Mouse (Mus musculus) neural tube, embryonic 15.5 days (tissue): ENCODE measurements around the gene Lrrc51. TPM values are rescaled to one million over a fixed set of nuclear protein-coding genes. Genes with fewer than 3 reads are reported as not detected.
"Not testable (repeated sequence)": the region's sequence is repeated elsewhere in the genome, so short reads cannot be mapped to it uniquely, and the experiment has no call there.

Experiments
- ATAC-seq: fragments of 200-750 bp; cut with Nextera tagmentation; 2 replicates; pipeline ENCODE4 v1.8.0; 2017; ENCODE audit warnings: mild to moderate bottlenecking, moderate TSS enrichment, moderate library complexity; ENCODE audit not compliant: low FRiP score
- H3K27ac ChIP-seq: fragments of 300-500 bp; sonication (generic); replicated peaks from 2 replicates; pipeline ENCODE4 v1.5.1; 2015; ENCODE audit warnings: mild to moderate bottlenecking, inconsistent platforms
- H3K27me3 ChIP-seq: fragments of 300-500 bp; sonication (generic); replicated peaks from 2 replicates; pipeline ENCODE4 v1.6.1; 2015; ENCODE audit warnings: inconsistent platforms
- H3K36me3 ChIP-seq: fragments of 300-500 bp; sonication (generic); 2 replicates; pipeline ENCODE4 v1.6.1; 2015; ENCODE audit warnings: inconsistent platforms
- H3K4me1 ChIP-seq: fragments of 300-500 bp; sonication (generic); 2 replicates; pipeline ENCODE4 v1.6.1; 2015; ENCODE audit warnings: inconsistent platforms
- H3K4me2 ChIP-seq: fragments of 300-500 bp; sonication (generic); 2 replicates; pipeline ENCODE4 v1.6.1; 2015; ENCODE audit warnings: inconsistent platforms, mild to moderate bottlenecking, moderate library complexity
- H3K4me3 ChIP-seq: fragments of 300-500 bp; sonication (generic); replicated peaks from 2 replicates; pipeline ENCODE4 v1.5.1; 2015; ENCODE audit warnings: mild to moderate bottlenecking, inconsistent platforms
- H3K9ac ChIP-seq: fragments of 300-500 bp; sonication (generic); replicated peaks from 2 replicates; pipeline ENCODE4 v1.6.1; 2015; ENCODE audit warnings: mild to moderate bottlenecking, inconsistent platforms
- H3K9me3 ChIP-seq: fragments of 300-500 bp; sonication (generic); replicated peaks from 2 replicates; pipeline ENCODE4 v1.6.1; 2016; ENCODE audit warnings: inconsistent platforms
- WGBS: fragments of 180-500 bp; shearing (Covaris S2); methylation state at CpG from one replicate; pipeline ENCODE4 v1.1.7; 2015; ENCODE audit warnings: mixed read lengths; 5-methylcytosine and 5-hydroxymethylcytosine counted together
- polyA plus RNA-seq: library from polyadenylated mRNA; unstranded; fragments of >200 nt; fragmentation: Nextera tagmentation; extraction: Ambion mirVana; gene quantifications from 2 replicates; pipeline ENCODE4 v1.2.1, GENCODE M21; 2015

The Lrrc51 gene
- polyA plus RNA-seq, 1 experiment from 2014 or later: 9.8 TPM

GRCm38 (mm10) chr7:101936996-101937395 lies 3.3 kb upstream of the Lrrc51 start:
- peaks cover 37% of the 10 kb centered on the region for H3K4me1 ChIP-seq
- H3K36me3 ChIP-seq: no peaks in the 10 kb centered on the region
- H3K4me3 ChIP-seq: no peak overlapping the region
- no peak overlapping the region for H3K4me2 ChIP-seq
- H3K9me3 ChIP-seq: no peaks in the 10 kb centered on the region
- no peaks in the 10 kb centered on the region for H3K27me3 ChIP-seq
- 98% methylated on average over 4 of the region's 4 CpGs for WGBS
- H3K9ac ChIP-seq: no peak overlapping the region
- H3K27ac ChIP-seq: no peak overlapping the region
- no peak for ATAC-seq

GRCm38 (mm10) chr7:101935957-101936356 lies 2.3 kb upstream of the Lrrc51 start:
- Histone ChIP-seq H3K9ac (0 out of 2 replicates have a peak overlapping the region, but pooled peaks have one; percentile 6), H3K4me3 (no peak overlapping the region), H3K27me3 (no peaks in the 10 kb centered on the region), H3K4me1 (peaks cover 37% of the 10 kb centered on the region), H3K36me3 (no peaks in the 10 kb centered on the region), H3K4me2 (no peak overlapping the region), H3K9me3 (no peaks in the 10 kb centered on the region), H3K27ac (no peak overlapping the region)
- ATAC-seq: no peak
- 98% methylated on average over 4 of the region's 4 CpGs for WGBS

- peak; percentile 53 for ATAC-seq
- H3K27ac ChIP-seq: peak overlapping the region; percentile 78
These were observed 395 bp downstream of the Lrrc51 start for GRCm38 (mm10) chr7:101933300-101933699.

GRCm38 (mm10) chr7:101932551-101932950 lies 1.1 kb downstream of the Lrrc51 start:
- no peak overlapping the region for H3K9ac ChIP-seq
- no peak overlapping the region for H3K27ac ChIP-seq
- WGBS: 93% methylated on average over 1 of the region's 1 CpGs
- H3K4me1 ChIP-seq: peaks cover 35% of the 10 kb centered on the region
- ATAC-seq: no peak
- no peaks in the 10 kb centered on the region for H3K36me3 ChIP-seq
- H3K9me3 ChIP-seq: no peaks in the 10 kb centered on the region
- peak overlapping the region; percentile 81; the same call in 1 of the 2 replicates for H3K4me2 ChIP-seq
- H3K4me3 ChIP-seq: 0 out of 2 replicates have a peak overlapping the region, but pooled peaks have one; percentile 8
- H3K27me3 ChIP-seq: no peaks in the 10 kb centered on the region

More at GRCm38 (mm10) chr7:101933300-101933699, 395 bp downstream of the Lrrc51 start:
- H3K9me3 ChIP-seq: no peaks in the 10 kb centered on the region
- H3K4me2 ChIP-seq: peak overlapping the region; percentile 81
- H3K36me3 ChIP-seq: no peaks in the 10 kb centered on the region
- peak overlapping the region; percentile 82 for H3K4me3 ChIP-seq
- 8% methylated on average over 15 of the region's 15 CpGs for WGBS
- H3K9ac ChIP-seq: peak overlapping the region; percentile 69
- no peaks in the 10 kb centered on the region for H3K27me3 ChIP-seq
- peaks cover 37% of the 10 kb centered on the region for H3K4me1 ChIP-seq

GRCm38 (mm10) chr7:101928093-101928492 lies 5.6 kb downstream of the Lrrc51 start:
- Histone ChIP-seq H3K4me3 (no peak overlapping the region), H3K36me3 (no peaks in the 10 kb centered on the region), H3K4me2 (no peak overlapping the region), H3K4me1 (peaks cover 6% of the 10 kb centered on the region), H3K9ac (no peak overlapping the region), H3K9me3 (no peaks in the 10 kb centered on the region), H3K27ac (no peak overlapping the region), H3K27me3 (no peaks in the 10 kb centered on the region)
- ATAC-seq: no peak
- whole genome bisulfite sequencing: 88% methylated on average over 3 of the region's 3 CpGs

GRCm38 (mm10) chr7:101925892-101926291 lies 7.8 kb downstream of the Lrrc51 start:
- H3K4me1 ChIP-seq, H3K9me3 ChIP-seq, H3K4me2 ChIP-seq, H3K4me3 ChIP-seq, H3K27ac ChIP-seq, H3K27me3 ChIP-seq, H3K9ac ChIP-seq, H3K36me3 ChIP-seq, ATAC-seq: not testable (repeated sequence)

- WGBS: 18% methylated on average over 1 of the region's 1 CpGs
- H3K4me2 ChIP-seq: no peak overlapping the region
- H3K27me3 ChIP-seq: no peaks in the 10 kb centered on the region
- no peak overlapping the region for H3K4me3 ChIP-seq
- peak; percentile 81 for ATAC-seq
- no peaks in the 10 kb centered on the region for H3K4me1 ChIP-seq
- H3K9me3 ChIP-seq: no peaks in the 10 kb centered on the region
- H3K9ac ChIP-seq: no peak overlapping the region
- peaks cover 18% of the 10 kb centered on the region for H3K36me3 ChIP-seq
- H3K27ac ChIP-seq: no peak overlapping the region
These were observed 15.6 kb downstream of the Lrrc51 start for GRCm38 (mm10) chr7:101918071-101918470.

- no peak for ATAC-seq
- Histone ChIP-seq H3K4me2 (no peak overlapping the region), H3K4me1 (peaks cover 19% of the 10 kb centered on the region), H3K4me3 (no peak overlapping the region), H3K27me3 (no peaks in the 10 kb centered on the region), H3K27ac (no peak overlapping the region), H3K36me3 (peaks cover 52% of the 10 kb centered on the region), H3K9ac (no peak overlapping the region), H3K9me3 (no peaks in the 10 kb centered on the region)
- WGBS: 58% methylated on average over 3 of the region's 3 CpGs
These were observed 21.7 kb downstream of the Lrrc51 start for GRCm38 (mm10) chr7:101911982-101912381.

- ATAC-seq: no peak
- 96% methylated on average over 4 of the region's 4 CpGs for WGBS
- no peak overlapping the region for H3K9ac ChIP-seq
These were observed 23.6 kb downstream of the Lrrc51 start for GRCm38 (mm10) chr7:101910138-101910537.

GRCm38 (mm10) chr7:101908367-101908766 lies 25.3 kb downstream of the Lrrc51 start:
- 84% methylated on average over 4 of the region's 4 CpGs for WGBS
- Histone ChIP-seq H3K4me3 (no peak overlapping the region), H3K27me3 (no peaks in the 10 kb centered on the region), H3K4me2 (no peak overlapping the region), H3K36me3 (peaks cover 37% of the 10 kb centered on the region), H3K27ac (no peak overlapping the region), H3K9ac (no peak overlapping the region), H3K9me3 (no peaks in the 10 kb centered on the region), H3K4me1 (peaks cover 34% of the 10 kb centered on the region)
- no peak for ATAC-seq

More at GRCm38 (mm10) chr7:101910138-101910537, 23.6 kb downstream of the Lrrc51 start:
- Histone ChIP-seq H3K27me3 (no peaks in the 10 kb centered on the region), H3K9me3 (no peaks in the 10 kb centered on the region), H3K4me3 (no peak overlapping the region), H3K36me3 (peaks cover 52% of the 10 kb centered on the region), H3K4me1 (peaks cover 29% of the 10 kb centered on the region), H3K4me2 (no peak overlapping the region), H3K27ac (no peak overlapping the region)

- Histone ChIP-seq H3K36me3 (peaks cover 27% of the 10 kb centered on the region), H3K4me2 (peak overlapping the region; percentile 74), H3K9me3 (no peaks in the 10 kb centered on the region), H3K4me1 (peaks cover 34% of the 10 kb centered on the region), H3K9ac (peak overlapping the region; percentile 97), H3K27ac (no peak overlapping the region), H3K4me3 (peak overlapping the region; percentile 85), H3K27me3 (no peaks in the 10 kb centered on the region)
- ATAC-seq: no peak
- 71% methylated on average over 8 of the region's 8 CpGs for WGBS
These were observed 27.0 kb downstream of the Lrrc51 start for GRCm38 (mm10) chr7:101906696-101907095.

- Histone ChIP-seq H3K9ac (peak within 1 kb of the TSS; percentile 97), H3K4me2 (peak within 1 kb of the TSS; percentile 74), H3K4me1 (peaks cover 34% of the 10 kb centered on the region), H3K27me3 (no peaks in the 10 kb centered on the region), H3K36me3 (peaks cover 24% of the 10 kb centered on the region), H3K9me3 (no peaks in the 10 kb centered on the region), H3K4me3 (peak within 1 kb of the TSS; percentile 85), H3K27ac (peak within 1 kb of the TSS; percentile 99)
- no peak for ATAC-seq
- 15% methylated on average over 11 of the region's 11 CpGs for WGBS
These were observed 27.4 kb downstream of the Lrrc51 start, which contains the start of gene Tomt for GRCm38 (mm10) chr7:101906287-101906681. Gene Tomt (minus strand): TSS chr7:101906359.
